Mouse (Mus musculus): ENCODE data around the gene Srgap2.

Gene Srgap2

GRCm38 (mm10) chr1:131465855-131466254 is 61.3 kb downstream of the Srgap2 start:
- DNase-seq, result no peak

- no peak for DNase-seq
These were observed 63.1 kb downstream of the Srgap2 start for GRCm38 (mm10) chr1:131463953-131464627.

- no peak for DNase-seq
These were observed 64.5 kb downstream of the Srgap2 start for GRCm38 (mm10) chr1:131462541-131463067.

- DNase-seq, result no peak
These were observed 66.1 kb downstream of the Srgap2 start for GRCm38 (mm10) chr1:131460914-131461530.

- DNase-seq, result no peak
These were observed 71.7 kb downstream of the Srgap2 start for GRCm38 (mm10) chr1:131455355-131455890.

- no peak for DNase-seq
These were observed 72.8 kb downstream of the Srgap2 start for GRCm38 (mm10) chr1:131454386-131454785.

GRCm38 (mm10) chr1:131453335-131453734 is 73.8 kb downstream of the Srgap2 start:
- DNase-seq, result no peak

GRCm38 (mm10) chr1:131448373-131448772 is 78.8 kb downstream of the Srgap2 start:
- no peak for DNase-seq

GRCm38 (mm10) chr1:131447333-131447732 is 79.8 kb downstream of the Srgap2 start:
- DNase-seq, result no peak

- no peak for DNase-seq
These were observed 80.6 kb downstream of the Srgap2 start for GRCm38 (mm10) chr1:131446577-131446976.

GRCm38 (mm10) chr1:131438556-131438955 is 88.6 kb downstream of the Srgap2 start:
- DNase-seq, result peak in 1 of 2 experiments; percentile 22

GRCm38 (mm10) chr1:131437975-131438374 is 89.2 kb downstream of the Srgap2 start:
- DNase-seq, result peak in 1 of 2 experiments; percentile 46

- no peak for DNase-seq
These were observed 90.5 kb downstream of the Srgap2 start for GRCm38 (mm10) chr1:131436609-131437008.

- DNase-seq, result peak in 1 of 2 experiments; percentile 23
These were observed 95.5 kb downstream of the Srgap2 start for GRCm38 (mm10) chr1:131431456-131432246.

- no peak for DNase-seq
These were observed 99.9 kb downstream of the Srgap2 start for GRCm38 (mm10) chr1:131427140-131427821.

- no peak for DNase-seq
These were observed 104.1 kb downstream of the Srgap2 start for GRCm38 (mm10) chr1:131423061-131423460.

- no peak for DNase-seq
These were observed 106.0 kb downstream of the Srgap2 start for GRCm38 (mm10) chr1:131421113-131421512.

GRCm38 (mm10) chr1:131420660-131421059 is 106.5 kb downstream of the Srgap2 start:
- DNase-seq, result peak in 1 of 2 experiments; percentile 20

GRCm38 (mm10) chr1:131419307-131419706 is 107.8 kb downstream of the Srgap2 start:
- peak; percentile 57 to 75 for DNase-seq

- DNase-seq, result peak in 1 of 2 experiments; percentile 26
These were observed 109.1 kb downstream of the Srgap2 start for GRCm38 (mm10) chr1:131417821-131418660.

- no peak for DNase-seq
These were observed 109.9 kb downstream of the Srgap2 start for GRCm38 (mm10) chr1:131417059-131417750.

Measured in cerebellum, postnatal 25 days (tissue).